Mouse (Mus musculus): ENCODE measurements around the gene Tjp3.

DNA sequence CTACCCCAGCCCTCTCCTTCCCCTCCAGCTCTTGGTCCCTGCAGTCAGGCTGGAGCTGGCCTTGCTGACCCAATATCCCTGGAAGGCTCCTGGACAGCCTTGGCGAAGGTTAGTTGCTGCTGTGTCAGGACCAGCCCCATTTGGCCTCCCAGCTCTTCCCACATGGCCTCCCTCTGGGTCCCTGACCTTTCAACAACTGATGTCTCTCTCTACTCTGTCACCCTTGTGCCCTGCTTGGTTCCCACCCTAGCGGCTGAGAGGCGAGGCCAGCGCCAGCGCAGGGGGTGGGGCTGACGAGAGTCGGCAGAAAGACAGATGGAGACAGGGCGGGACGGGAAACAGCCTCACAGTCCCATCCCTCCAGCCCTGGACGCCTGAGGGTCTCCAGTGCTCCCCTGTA, 37.0 kb upstream of the Tjp3 start, which contains the start of gene Tbxa2r:
- TF ChIP-seq CTCF (IDR thresholded peaks at IDR 0.05; ENCODE audit: control insufficient read depth, insufficient read depth, low read length) = no peak
- TF ChIP-seq POLR2A (IDR thresholded peaks at IDR 0.05; ENCODE audit: borderline replicate concordance, control insufficient read depth, low read depth, low read length) = peak; percentile 36; the same call in 1 of the 2 replicates

Data from bone marrow, adult 2 months (tissue).